Mouse (Mus musculus) macrophage (primary cell): ENCODE results near the gene Tbc1d1. TPM values are rescaled to one million over a fixed set of nuclear protein-coding genes. Genes with fewer than 3 reads are reported as not detected.

Experiments used
- H3K27ac ChIP-seq: fragments of 350-480 bp; formaldehyde crosslinking; 2 replicates; pipeline ENCODE4 v1.9.0; 2021
- H3K36me3 ChIP-seq: fragments of 350-480 bp; formaldehyde crosslinking; 2 replicates; pipeline ENCODE4 v1.9.0; 2021; ENCODE audit errors: inconsistent target
- H3K4me3 ChIP-seq: fragments of 350-480 bp; formaldehyde crosslinking; 2 replicates; pipeline ENCODE4 v1.9.0; 2021; ENCODE audit errors: inconsistent target
- H3K79me2 ChIP-seq: fragments of 350-480 bp; formaldehyde crosslinking; 2 replicates; pipeline ENCODE4 v1.9.0; 2021; ENCODE audit errors: inconsistent target
- WGBS: methylation state at CpG from one replicate; pipeline ENCODE4 v1.1.7; 2026; ENCODE audit warnings: inconsistent platforms; ENCODE audit not compliant: missing documents; 5-methylcytosine and 5-hydroxymethylcytosine counted together
- polyA plus RNA-seq: library from polyadenylated mRNA; stranded (reverse); fragments of 250-400 nt; gene quantifications from 3 replicates; pipeline ENCODE4 v1.2.4, GENCODE M21; 2018; ENCODE audit warnings: inconsistent platforms

Gene Tbc1d1
- polyA plus RNA-seq, 1 experiment from 2014 or later = 46.9 TPM

- H3K4me3 ChIP-seq = no peak overlapping the region
- peak overlapping the region; percentile 98 for H3K27ac ChIP-seq
- no peaks in the 10 kb centered on the region for H3K79me2 ChIP-seq
- no peaks in the 10 kb centered on the region for H3K36me3 ChIP-seq
- 25% methylated on average over 8 of the region's 8 CpGs for WGBS
These were observed 221.6 kb downstream of the Tbc1d1 start for GRCm38 (mm10) chr5:64377705-64378104.

- H3K36me3 ChIP-seq = no peaks in the 10 kb centered on the region
- 9% methylated on average over 13 of the region's 13 CpGs for whole genome bisulfite sequencing
- H3K27ac ChIP-seq = peak overlapping the region; percentile 98
- no peaks in the 10 kb centered on the region for H3K79me2 ChIP-seq
- no peak overlapping the region for H3K4me3 ChIP-seq
These were observed 222.6 kb downstream of the Tbc1d1 start for GRCm38 (mm10) chr5:64378591-64379275.

GRCm38 (mm10) chr5:64379829-64380228 lies 223.7 kb downstream of the Tbc1d1 start:
- WGBS = 87% methylated on average over 5 of the region's 5 CpGs
- Histone ChIP-seq H3K27ac (peak overlapping the region; percentile 98), H3K36me3 (no peaks in the 10 kb centered on the region)

GRCm38 (mm10) chr5:64380698-64381375 lies 224.7 kb downstream of the Tbc1d1 start:
- WGBS = 11% methylated on average over 10 of the region's 11 CpGs
- Histone ChIP-seq H3K27ac (peak overlapping the region; percentile 98), H3K36me3 (no peaks in the 10 kb centered on the region), H3K4me3 (no peak overlapping the region), H3K79me2 (no peaks in the 10 kb centered on the region)

More at GRCm38 (mm10) chr5:64379829-64380228, 223.7 kb downstream of the Tbc1d1 start:
- Histone ChIP-seq H3K4me3 (no peak overlapping the region), H3K79me2 (no peaks in the 10 kb centered on the region)

GRCm38 (mm10) chr5:64381538-64381937 lies 225.4 kb downstream of the Tbc1d1 start:
- Histone ChIP-seq H3K4me3 (no peak overlapping the region), H3K27ac (peak overlapping the region; percentile 98), H3K36me3 (no peaks in the 10 kb centered on the region), H3K79me2 (no peaks in the 10 kb centered on the region)
- 28% methylated on average over 8 of the region's 8 CpGs for WGBS

GRCm38 (mm10) chr5:64382451-64383057 lies 226.4 kb downstream of the Tbc1d1 start:
- 26% methylated on average over 8 of the region's 8 CpGs for WGBS
- Histone ChIP-seq H3K27ac (peak overlapping the region; percentile 98), H3K79me2 (no peaks in the 10 kb centered on the region), H3K4me3 (no peak overlapping the region), H3K36me3 (no peaks in the 10 kb centered on the region)

- H3K4me3 ChIP-seq = no peak overlapping the region
- no peaks in the 10 kb centered on the region for H3K36me3 ChIP-seq
- 97% methylated on average over 4 of the region's 4 CpGs for WGBS
- H3K27ac ChIP-seq = no peak overlapping the region
- no peaks in the 10 kb centered on the region for H3K79me2 ChIP-seq
These were observed 227.1 kb downstream of the Tbc1d1 start for GRCm38 (mm10) chr5:64383215-64383614.

GRCm38 (mm10) chr5:64384546-64384945 lies 228.4 kb downstream of the Tbc1d1 start:
- Histone ChIP-seq H3K36me3 (no peaks in the 10 kb centered on the region), H3K4me3 (no peak overlapping the region), H3K27ac (no peak overlapping the region), H3K79me2 (no peaks in the 10 kb centered on the region)
- WGBS = 95% methylated on average over 5 of the region's 6 CpGs

- H3K79me2 ChIP-seq = no peaks in the 10 kb centered on the region
- H3K27ac ChIP-seq = no peak overlapping the region
- WGBS = 67% methylated on average over 3 of the region's 3 CpGs
- H3K36me3 ChIP-seq = no peaks in the 10 kb centered on the region
- H3K4me3 ChIP-seq = no peak overlapping the region
These were observed 230.9 kb downstream of the Tbc1d1 start for GRCm38 (mm10) chr5:64386996-64387395.

GRCm38 (mm10) chr5:64389202-64389929 lies 233.3 kb downstream of the Tbc1d1 start:
- 77% methylated on average over 5 of the region's 6 CpGs for WGBS
- Histone ChIP-seq H3K4me3 (no peak overlapping the region), H3K27ac (no peak overlapping the region), H3K36me3 (no peaks in the 10 kb centered on the region), H3K79me2 (no peaks in the 10 kb centered on the region)

- no peak overlapping the region for H3K27ac ChIP-seq
- no peak overlapping the region for H3K4me3 ChIP-seq
- no peaks in the 10 kb centered on the region for H3K79me2 ChIP-seq
- no peaks in the 10 kb centered on the region for H3K36me3 ChIP-seq
- 17% methylated on average over 4 of the region's 4 CpGs for WGBS
These were observed 235.2 kb downstream of the Tbc1d1 start for GRCm38 (mm10) chr5:64391346-64391745.

GRCm38 (mm10) chr5:64392426-64393020 lies 236.4 kb downstream of the Tbc1d1 start:
- 40% methylated on average over 8 of the region's 8 CpGs for WGBS
- Histone ChIP-seq H3K4me3 (no peak overlapping the region), H3K36me3 (no peaks in the 10 kb centered on the region), H3K27ac (peak overlapping the region; percentile 43), H3K79me2 (no peaks in the 10 kb centered on the region)

GRCm38 (mm10) chr5:64393530-64393929 lies 237.4 kb downstream of the Tbc1d1 start:
- no peaks in the 10 kb centered on the region for H3K79me2 ChIP-seq
- WGBS = 88% methylated on average over 4 of the region's 4 CpGs
- H3K27ac ChIP-seq = no peak overlapping the region
- H3K4me3 ChIP-seq = no peak overlapping the region
- no peaks in the 10 kb centered on the region for H3K36me3 ChIP-seq

GRCm38 (mm10) chr5:64398155-64398554 lies 242.1 kb downstream of the Tbc1d1 start:
- H3K79me2 ChIP-seq = no peaks in the 10 kb centered on the region
- no peak overlapping the region for H3K27ac ChIP-seq
- H3K4me3 ChIP-seq = no peak overlapping the region
- WGBS = 94% methylated on average over 13 of the region's 13 CpGs
- H3K36me3 ChIP-seq = no peaks in the 10 kb centered on the region
